Mouse (Mus musculus): Measurements from ENCODE around the gene Susd5.

Gene Susd5

GRCm38 (mm10) chr9:114057090-114057796 is at the start of gene Susd5:
Gene Susd5 (plus strand): TSS chr9:114057140.
- in situ Hi-C loops (cut with MseI, MboI) = no loop called here

GRCm38 (mm10) chr9:114007850-114008350 is 49.0 kb upstream of the Susd5 start:
- in situ Hi-C loops (cut with MseI, MboI) = no loop called here

GRCm38 (mm10) chr9:114009526-114009925 is 47.4 kb upstream of the Susd5 start:
- in situ Hi-C loops (cut with MseI, MboI) = no loop called here

GRCm38 (mm10) chr9:114011203-114011602 is 45.7 kb upstream of the Susd5 start:
- in situ Hi-C loops (cut with MseI, MboI) = no loop called here

- in situ Hi-C loops (cut with MseI, MboI) = no loop called here
Observed at GRCm38 (mm10) chr9:114014034-114014433, 42.9 kb upstream of the Susd5 start.

- in situ Hi-C loops (cut with MseI, MboI) = no loop called here
Observed at GRCm38 (mm10) chr9:114015724-114016123, 41.2 kb upstream of the Susd5 start.

- in situ Hi-C loops (cut with MseI, MboI) = no loop called here
Observed at GRCm38 (mm10) chr9:114016402-114016801, 40.5 kb upstream of the Susd5 start.

- in situ Hi-C loops (cut with MseI, MboI) = no loop called here
Observed at GRCm38 (mm10) chr9:114019012-114019762, 37.8 kb upstream of the Susd5 start.

- in situ Hi-C loops (cut with MseI, MboI) = no loop called here
Observed at GRCm38 (mm10) chr9:114022141-114022540, 34.8 kb upstream of the Susd5 start.

GRCm38 (mm10) chr9:114025182-114025581 is 31.8 kb upstream of the Susd5 start:
- in situ Hi-C loops (cut with MseI, MboI) = no loop called here

GRCm38 (mm10) chr9:114025846-114026245 is 31.1 kb upstream of the Susd5 start:
- in situ Hi-C loops (cut with MseI, MboI) = no loop called here

GRCm38 (mm10) chr9:114026261-114026934 is 30.5 kb upstream of the Susd5 start:
- in situ Hi-C loops (cut with MseI, MboI) = no loop called here

GRCm38 (mm10) chr9:114040945-114041344 is 16.0 kb upstream of the Susd5 start:
- in situ Hi-C loops (cut with MseI, MboI) = no loop called here

GRCm38 (mm10) chr9:114042490-114042889 is 14.4 kb upstream of the Susd5 start:
- in situ Hi-C loops (cut with MseI, MboI) = no loop called here

- in situ Hi-C loops (cut with MseI, MboI) = no loop called here
Observed at GRCm38 (mm10) chr9:114044446-114044845, 12.5 kb upstream of the Susd5 start.

GRCm38 (mm10) chr9:114046028-114046427 is 10.9 kb upstream of the Susd5 start, which contains the start of gene Fbxl2:
Gene Fbxl2 (minus strand): TSS chr9:114046191.
- in situ Hi-C loops (cut with MseI, MboI) = no loop called here

- in situ Hi-C loops (cut with MseI, MboI) = no loop called here
Observed at GRCm38 (mm10) chr9:114046676-114047075, 10.3 kb upstream of the Susd5 start.

- in situ Hi-C loops (cut with MseI, MboI) = no loop called here
Observed at GRCm38 (mm10) chr9:114050106-114050505, 6.8 kb upstream of the Susd5 start.

- in situ Hi-C loops (cut with MseI, MboI) = no loop called here
Observed at GRCm38 (mm10) chr9:114050778-114051177, 6.2 kb upstream of the Susd5 start.

GRCm38 (mm10) chr9:114052031-114052430 is 4.9 kb upstream of the Susd5 start:
- in situ Hi-C loops (cut with MseI, MboI) = no loop called here

- in situ Hi-C loops (cut with MseI, MboI) = no loop called here
Observed at GRCm38 (mm10) chr9:114052866-114053265, 4.1 kb upstream of the Susd5 start.

GRCm38 (mm10) chr9:114068494-114069053 is 11.6 kb downstream of the Susd5 start:
- in situ Hi-C loops (cut with MseI, MboI) = no loop called here
